Mouse (Mus musculus) kidney, embryonic 16.5 days (tissue): ENCODE results near the gene Fam107b. TPM values are rescaled to one million over a fixed set of nuclear protein-coding genes. Genes with fewer than 3 reads are reported as not detected.

Experiments used
- ATAC-seq: fragments of 200-750 bp; cut with Nextera tagmentation; 2 replicates; pipeline ENCODE4 v1.8.0; 2017; ENCODE audit warnings: moderate TSS enrichment; ENCODE audit not compliant: low FRiP score, low TSS enrichment
- H3K27ac ChIP-seq: fragments of 300-500 bp; sonication (generic); 2 replicates; pipeline ENCODE4 v1.5.1; 2014; ENCODE audit warnings: low read length
- H3K27me3 ChIP-seq: fragments of 300-500 bp; sonication (generic); 2 replicates; pipeline ENCODE4 v1.6.1; 2014; ENCODE audit warnings: low read length, control low read depth, mixed read lengths; ENCODE audit not compliant: insufficient read depth
- H3K36me3 ChIP-seq: fragments of 300-500 bp; sonication (generic); 2 replicates; pipeline ENCODE4 v1.6.1; 2014; ENCODE audit warnings: low read length, control low read depth, mixed read lengths; ENCODE audit not compliant: insufficient read depth
- H3K4me1 ChIP-seq: fragments of 300-500 bp; sonication (generic); 2 replicates; pipeline ENCODE4 v1.6.1; 2014; ENCODE audit warnings: low read length, control low read depth, mixed read lengths; ENCODE audit not compliant: insufficient read depth
- H3K4me2 ChIP-seq: fragments of 300-500 bp; sonication (generic); replicated peaks from 2 replicates; pipeline ENCODE4 v1.6.1; 2014; ENCODE audit warnings: low read depth, low read length
- H3K4me3 ChIP-seq: fragments of 300-500 bp; sonication (generic); 2 replicates; pipeline ENCODE4 v1.5.1; 2014; ENCODE audit warnings: mild to moderate bottlenecking, low read length
- H3K9ac ChIP-seq: fragments of 300-500 bp; sonication (generic); replicated peaks from 2 replicates; pipeline ENCODE4 v1.6.1; 2014; ENCODE audit warnings: low read length
- H3K9me3 ChIP-seq: fragments of 300-500 bp; sonication (generic); 2 replicates; pipeline ENCODE4 v1.6.1; 2016; ENCODE audit warnings: low read length, control low read depth
- WGBS: fragments of 180-500 bp; shearing (Covaris S2); extraction: QIAGEN DNeasy Blood & Tissue Kit; methylation state at CpG from one replicate; pipeline ENCODE4 v1.1.7; 2014; 5-methylcytosine and 5-hydroxymethylcytosine counted together
- polyA plus RNA-seq: library from polyadenylated mRNA; unstranded; fragments of >200 nt; fragmentation: Nextera tagmentation; extraction: Ambion mirVana; gene quantifications from 2 replicates; pipeline ENCODE4 v1.2.1, GENCODE M21; 2015

Gene Fam107b
- polyA plus RNA-seq, 1 experiment from 2014 or later = 67.2 TPM

GRCm38 (mm10) chr2:3775569-3775968 lies 205.3 kb downstream of the Fam107b start:
- Histone ChIP-seq H3K4me3 (no peak overlapping the region), H3K9me3 (no peaks in the 10 kb centered on the region), H3K36me3 (peaks cover 11% of the 10 kb centered on the region; the same call in 1 of the 2 replicates), H3K4me2 (no peak overlapping the region), H3K9ac (no peak overlapping the region), H3K27ac (no peak overlapping the region), H3K27me3 (no peaks in the 10 kb centered on the region), H3K4me1 (no peaks in the 10 kb centered on the region)
- ATAC-seq = no peak
- WGBS = 93% methylated on average over 3 of the region's 3 CpGs

GRCm38 (mm10) chr2:3776045-3776444 lies 205.8 kb downstream of the Fam107b start:
- Histone ChIP-seq H3K9me3 (no peaks in the 10 kb centered on the region), H3K9ac (no peak overlapping the region), H3K4me2 (no peak overlapping the region), H3K27ac (no peak overlapping the region), H3K36me3 (peaks cover 11% of the 10 kb centered on the region; the same call in 1 of the 2 replicates), H3K4me3 (no peak overlapping the region), H3K27me3 (no peaks in the 10 kb centered on the region), H3K4me1 (no peaks in the 10 kb centered on the region)
- ATAC-seq = no peak

- no peaks in the 10 kb centered on the region for H3K9me3 ChIP-seq
- ATAC-seq = no peak
- 86% methylated on average over 6 of the region's 6 CpGs for WGBS
- no peak overlapping the region for H3K9ac ChIP-seq
- H3K4me1 ChIP-seq = no peaks in the 10 kb centered on the region
- H3K4me2 ChIP-seq = no peak overlapping the region
- no peak overlapping the region for H3K4me3 ChIP-seq
- no peak overlapping the region for H3K27ac ChIP-seq
- H3K27me3 ChIP-seq = no peaks in the 10 kb centered on the region
- H3K36me3 ChIP-seq = peaks cover 17% of the 10 kb centered on the region; the same call in 1 of the 2 replicates
These were observed 207.4 kb downstream of the Fam107b start for GRCm38 (mm10) chr2:3777696-3778095.

- Histone ChIP-seq H3K4me2 (no peak overlapping the region), H3K9ac (no peak overlapping the region), H3K27ac (no peak overlapping the region), H3K36me3 (peaks cover 6% of the 10 kb centered on the region; the same call in 1 of the 2 replicates), H3K27me3 (no peaks in the 10 kb centered on the region), H3K9me3 (no peaks in the 10 kb centered on the region), H3K4me3 (no peak overlapping the region), H3K4me1 (no peaks in the 10 kb centered on the region)
- no peak for ATAC-seq
- 87% methylated on average over 8 of the region's 8 CpGs for WGBS
These were observed 215.3 kb downstream of the Fam107b start for GRCm38 (mm10) chr2:3785546-3785945.

- H3K4me2 ChIP-seq = no peak overlapping the region
- H3K4me3 ChIP-seq = no peak overlapping the region
- ATAC-seq = no peak
- H3K9me3 ChIP-seq = no peaks in the 10 kb centered on the region
- H3K27me3 ChIP-seq = no peaks in the 10 kb centered on the region
- H3K9ac ChIP-seq = no peak overlapping the region
- no peak overlapping the region for H3K27ac ChIP-seq
- H3K36me3 ChIP-seq = no peaks in the 10 kb centered on the region
- H3K4me1 ChIP-seq = no peaks in the 10 kb centered on the region
These were observed 217.6 kb downstream of the Fam107b start for GRCm38 (mm10) chr2:3787752-3788423.

- Histone ChIP-seq H3K36me3 (no peaks in the 10 kb centered on the region), H3K4me1 (no peaks in the 10 kb centered on the region), H3K27ac (no peak overlapping the region), H3K4me2 (no peak overlapping the region), H3K4me3 (no peak overlapping the region), H3K27me3 (no peaks in the 10 kb centered on the region), H3K9me3 (no peaks in the 10 kb centered on the region), H3K9ac (no peak overlapping the region)
- 87% methylated on average over 3 of the region's 3 CpGs for WGBS
- no peak for ATAC-seq
These were observed 218.1 kb downstream of the Fam107b start for GRCm38 (mm10) chr2:3788424-3788786.

GRCm38 (mm10) chr2:3796543-3796942 lies 226.3 kb downstream of the Fam107b start:
- Histone ChIP-seq H3K9ac (no peak overlapping the region), H3K4me3 (no peak overlapping the region), H3K27ac (no peak overlapping the region), H3K4me1 (peaks cover 9% of the 10 kb centered on the region), H3K36me3 (no peaks in the 10 kb centered on the region), H3K4me2 (no peak overlapping the region), H3K9me3 (no peaks in the 10 kb centered on the region), H3K27me3 (no peaks in the 10 kb centered on the region)
- WGBS = 80% methylated on average over 5 of the region's 5 CpGs
- ATAC-seq = no peak

GRCm38 (mm10) chr2:3799767-3800554 lies 229.7 kb downstream of the Fam107b start:
- Histone ChIP-seq H3K27me3 (no peaks in the 10 kb centered on the region), H3K36me3 (no peaks in the 10 kb centered on the region), H3K27ac (no peak overlapping the region), H3K9me3 (0 out of 2 replicates have a peak, but pooled peaks cover 3% of the 10 kb centered on the region), H3K4me2 (peak overlapping the region; percentile 61), H3K4me3 (peak overlapping the region; percentile 39), H3K4me1 (peaks cover 9% of the 10 kb centered on the region), H3K9ac (peak overlapping the region; percentile 53)
- 13% methylated on average over 18 of the region's 18 CpGs for WGBS
- peak; percentile 87 for ATAC-seq

DNA sequence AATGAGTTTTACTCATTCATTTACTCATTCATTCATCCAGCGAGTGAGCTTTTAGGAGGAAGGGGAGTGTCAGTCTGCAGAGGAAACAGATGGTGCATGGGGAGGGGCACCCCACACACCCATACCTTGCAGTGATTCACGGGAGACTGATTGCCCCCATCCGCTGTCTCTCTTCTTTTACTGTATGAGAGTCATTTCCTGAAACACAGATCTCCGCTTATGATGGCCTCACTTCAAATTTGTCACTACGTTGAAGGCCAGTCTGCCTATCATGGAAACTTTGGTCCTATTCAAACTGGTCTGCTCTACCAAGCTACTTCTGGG lies 230.2 kb downstream of the Fam107b start:
- Histone ChIP-seq H3K9me3 (0 out of 2 replicates have a peak, but pooled peaks cover 3% of the 10 kb centered on the region), H3K4me1 (peaks cover 9% of the 10 kb centered on the region), H3K27me3 (no peaks in the 10 kb centered on the region), H3K36me3 (no peaks in the 10 kb centered on the region), H3K4me2 (no peak overlapping the region), H3K27ac (no peak overlapping the region), H3K4me3 (no peak overlapping the region), H3K9ac (no peak overlapping the region)
- 42% methylated on average over 5 of the region's 5 CpGs for WGBS
- no peak for ATAC-seq

GRCm38 (mm10) chr2:3805742-3806141 lies 235.5 kb downstream of the Fam107b start:
- Histone ChIP-seq H3K36me3 (no peaks in the 10 kb centered on the region), H3K27me3 (no peaks in the 10 kb centered on the region), H3K27ac (no peak overlapping the region), H3K4me3 (no peak overlapping the region), H3K4me1 (no peaks in the 10 kb centered on the region), H3K4me2 (no peak overlapping the region), H3K9me3 (0 out of 2 replicates have a peak, but pooled peaks cover 3% of the 10 kb centered on the region), H3K9ac (no peak overlapping the region)
- ATAC-seq = no peak
- 57% methylated on average over 6 of the region's 6 CpGs for WGBS
